Comparison of ENCODE assay signal across 17 mouse cellular contexts in genomic region chr5:21136575-21136974, GRCm38 (mm10). TPM values are rescaled to one million over a fixed set of nuclear protein-coding genes. Genes with fewer than 3 reads are reported as not detected.
DNase-seq lines count a peak whose midpoint lies in the region; ATAC-seq and TF ChIP-seq lines count a peak whose summit lies in the region.
"Had no signal": no experiment of that assay in that cellular context is flagged by ENCODE, and none has a peak within 500 bp of the region (broad histone marks: within the 10 kb centered on the region; RNA-seq: fewer than 3 reads in every experiment).

No protein-coding gene starts in this region.

- intact Hi-C loops in left cerebral cortex, postnatal 25 days (cut with DNase I) = no loop called here

- no peaks in the 10 kb centered on the region for H3K9me3 ChIP-seq in heart, embryonic 15.5 days (replicated peaks)
- no peaks in the 10 kb centered on the region for H3K9me3 ChIP-seq in midbrain, embryonic 16.5 days (replicated peaks; ENCODE audit: control insufficient read depth, low read length, poor library complexity, severe bottlenecking)
- H3K9me3 ChIP-seq in midbrain, postnatal 0 days (ENCODE audit: low read length) = no peaks in the 10 kb centered on the region
- no peaks in the 10 kb centered on the region for H3K9me3 ChIP-seq in embryonic facial prominence, embryonic 15.5 days (replicated peaks)
- H3K9me3 ChIP-seq: hindbrain, embryonic 12.5 days had no signal

- no peak overlapping the region for H3K4me2 ChIP-seq in heart, embryonic 15.5 days
- no peak overlapping the region for H3K4me2 ChIP-seq in midbrain, embryonic 16.5 days (ENCODE audit: low read length)
- no peak overlapping the region for H3K4me2 ChIP-seq in midbrain, postnatal 0 days (ENCODE audit: low read depth, low read length, poor library complexity, severe bottlenecking)
- H3K4me2 ChIP-seq in embryonic facial prominence, embryonic 15.5 days (replicated peaks) = no peak overlapping the region
- H3K4me2 ChIP-seq: hindbrain, embryonic 12.5 days had no signal

- H3K4me1 ChIP-seq in heart, embryonic 15.5 days (replicated peaks) = peaks cover 30% of the 10 kb centered on the region
- no peaks in the 10 kb centered on the region for H3K4me1 ChIP-seq in midbrain, embryonic 16.5 days (ENCODE audit: control insufficient read depth, insufficient read depth, low read length)
- H3K4me1 ChIP-seq in midbrain, postnatal 0 days (ENCODE audit: insufficient read depth, low read length) = no peaks in the 10 kb centered on the region
- 0 out of 2 replicates have a peak, but pooled peaks cover 13% of the 10 kb centered on the region for H3K4me1 ChIP-seq in embryonic facial prominence, embryonic 15.5 days
- H3K4me1 ChIP-seq: hindbrain, embryonic 12.5 days had no signal

- H3K27me3 ChIP-seq in heart, embryonic 15.5 days = no peaks in the 10 kb centered on the region
- no peaks in the 10 kb centered on the region for H3K27me3 ChIP-seq in midbrain, embryonic 16.5 days (ENCODE audit: control insufficient read depth, insufficient read depth, low read depth, low read length)
- H3K27me3 ChIP-seq in midbrain, postnatal 0 days (ENCODE audit: insufficient read depth, low read length) = no peaks in the 10 kb centered on the region
- no peaks in the 10 kb centered on the region for H3K27me3 ChIP-seq in embryonic facial prominence, embryonic 15.5 days
- H3K27me3 ChIP-seq: CH12.LX; hindbrain, embryonic 12.5 days; Patski had no signal

- H3K36me3 ChIP-seq in heart, embryonic 15.5 days = no peaks in the 10 kb centered on the region
- no peaks in the 10 kb centered on the region for H3K36me3 ChIP-seq in midbrain, embryonic 16.5 days (ENCODE audit: control insufficient read depth, insufficient read depth, low read length)
- H3K36me3 ChIP-seq in midbrain, postnatal 0 days (ENCODE audit: insufficient read depth, low read length) = no peaks in the 10 kb centered on the region
- no peaks in the 10 kb centered on the region for H3K36me3 ChIP-seq in embryonic facial prominence, embryonic 15.5 days
- H3K36me3 ChIP-seq: hindbrain, embryonic 12.5 days had no signal

- ATAC-seq in heart, embryonic 15.5 days (replicated peaks; ENCODE audit: insufficient number of reproducible peaks, insufficient read depth, low FRiP score, low read depth) = no peak
- ATAC-seq in midbrain, embryonic 16.5 days = peak; percentile 62; the same call in 1 of the 2 replicates
- ATAC-seq in midbrain, postnatal 0 days (ENCODE audit: low FRiP score) = no peak
- no peak for ATAC-seq in embryonic facial prominence, embryonic 15.5 days (ENCODE audit: insufficient number of reproducible peaks, low FRiP score, low TSS enrichment, low read depth)
- ATAC-seq: intestine, embryonic 16.5 days; Patski had no signal

- no peak for TF ChIP-seq CTCF in midbrain, postnatal 0 days (IDR thresholded peaks at IDR 0.05)

- DNase-seq in heart, adult 8-10 months (ENCODE audit: low spot score) = no peak
- no peak for DNase-seq in midbrain, postnatal 0 days (ENCODE audit: low spot score)
- no peak for DNase-seq in left cerebral cortex, postnatal 25 days (ENCODE audit: low spot score in 2 of 2)
- no peak for DNase-seq in kidney, adult 18-20 months
- DNase-seq: cerebellum, adult 11 months; cerebellum, postnatal 36 days; kidney, postnatal 14 days; right cerebral cortex, postnatal 4 days; thymus, adult 18-20 months had no signal

- WGBS in heart, embryonic 15.5 days = 38% methylated on average over 5 of the region's 5 CpGs
- WGBS in midbrain, embryonic 16.5 days = 80% methylated on average over 5 of the region's 5 CpGs
- 80% methylated on average over 5 of the region's 5 CpGs for WGBS in midbrain, postnatal 0 days
- WGBS in embryonic facial prominence, embryonic 15.5 days = 40% methylated on average over 5 of the region's 5 CpGs

- no peak overlapping the region for H3K4me3 ChIP-seq in heart, embryonic 15.5 days
- H3K4me3 ChIP-seq in midbrain, embryonic 16.5 days (ENCODE audit: low read depth, low read length) = no peak overlapping the region
- no peak overlapping the region for H3K4me3 ChIP-seq in midbrain, postnatal 0 days (ENCODE audit: low read depth, low read length)
- no peak overlapping the region for H3K4me3 ChIP-seq in embryonic facial prominence, embryonic 15.5 days (replicated peaks)
- H3K4me3 ChIP-seq: heart, adult 2 months; hindbrain, embryonic 12.5 days had no signal

- no peak overlapping the region for H3K9ac ChIP-seq in heart, embryonic 15.5 days
- no peak overlapping the region for H3K9ac ChIP-seq in midbrain, embryonic 16.5 days (ENCODE audit: low read depth, low read length)
- H3K9ac ChIP-seq in midbrain, postnatal 0 days (replicated peaks; ENCODE audit: low read length, poor library complexity, severe bottlenecking) = no peak overlapping the region
- H3K9ac ChIP-seq in embryonic facial prominence, embryonic 15.5 days = no peak overlapping the region
- H3K9ac ChIP-seq: hindbrain, embryonic 12.5 days had no signal

- peak overlapping the region; percentile 61 for H3K27ac ChIP-seq in heart, embryonic 15.5 days
- no peak overlapping the region for H3K27ac ChIP-seq in midbrain, embryonic 16.5 days (ENCODE audit: low read length)
- H3K27ac ChIP-seq in midbrain, postnatal 0 days (ENCODE audit: low read depth, low read length) = no peak overlapping the region
- 0 out of 2 replicates have a peak overlapping the region, but pooled peaks have one; percentile 34 for H3K27ac ChIP-seq in embryonic facial prominence, embryonic 15.5 days (replicated peaks)
- H3K27ac ChIP-seq: heart, adult 2 months; hindbrain, embryonic 12.5 days had no signal

RNA-seq across cellular contexts. Expression of gene Gsap, which starts 49.5 kb away (rescaled TPM):
- 1.8 and 2.5 TPM in 2 replicates for polyA plus RNA-seq in heart, embryonic 15.5 days (2015; fragmentation: Nextera tagmentation; extraction: Ambion mirVana)
- total RNA-seq in heart, adult 8-10 months (2022) = 1 to 10 TPM; 3.9 to 6.5 (median 4.2) TPM
- polyA plus RNA-seq in midbrain, embryonic 16.5 days (2015; fragmentation: Nextera tagmentation; extraction: Ambion mirVana) = 10.6 and 12.4 TPM in 2 replicates
- 7.2 and 8.2 TPM in 2 replicates for total RNA-seq in midbrain, postnatal 0 days (2014; rRNA removed)
- polyA plus RNA-seq in midbrain, postnatal 0 days (2015; fragmentation: Nextera tagmentation; extraction: Ambion mirVana) = 5.3 and 5.6 TPM in 2 replicates
- 3.1 and 3.6 TPM in 2 replicates for polyA plus RNA-seq in embryonic facial prominence, embryonic 15.5 days (2015; fragmentation: Nextera tagmentation; extraction: Ambion mirVana)
- 1 to 10 TPM; 3.6 to 4.4 TPM for total RNA-seq in left cerebral cortex, postnatal 25 days (2021)

Comparison
In these comparisons a context has a peak if more than half of its experiments do, and no peak if none do; other contexts are left out.
1. H3K27ac ChIP-seq: peak in heart, embryonic 15.5 days (single experiment) and embryonic facial prominence, embryonic 15.5 days (single experiment); none in midbrain, embryonic 16.5 days (single experiment) and midbrain, postnatal 0 days (single experiment).